Mouse (Mus musculus) heart, adult 9 months (tissue): ENCODE data around the gene Myo10.

Experiments
- DNase-seq, 2 experiments: peaks; one replicate each; pipeline ENCODE4 v3.0.0; 2022; ENCODE audit warnings: low spot score in 2 of 2

The Myo10 gene

DNA sequence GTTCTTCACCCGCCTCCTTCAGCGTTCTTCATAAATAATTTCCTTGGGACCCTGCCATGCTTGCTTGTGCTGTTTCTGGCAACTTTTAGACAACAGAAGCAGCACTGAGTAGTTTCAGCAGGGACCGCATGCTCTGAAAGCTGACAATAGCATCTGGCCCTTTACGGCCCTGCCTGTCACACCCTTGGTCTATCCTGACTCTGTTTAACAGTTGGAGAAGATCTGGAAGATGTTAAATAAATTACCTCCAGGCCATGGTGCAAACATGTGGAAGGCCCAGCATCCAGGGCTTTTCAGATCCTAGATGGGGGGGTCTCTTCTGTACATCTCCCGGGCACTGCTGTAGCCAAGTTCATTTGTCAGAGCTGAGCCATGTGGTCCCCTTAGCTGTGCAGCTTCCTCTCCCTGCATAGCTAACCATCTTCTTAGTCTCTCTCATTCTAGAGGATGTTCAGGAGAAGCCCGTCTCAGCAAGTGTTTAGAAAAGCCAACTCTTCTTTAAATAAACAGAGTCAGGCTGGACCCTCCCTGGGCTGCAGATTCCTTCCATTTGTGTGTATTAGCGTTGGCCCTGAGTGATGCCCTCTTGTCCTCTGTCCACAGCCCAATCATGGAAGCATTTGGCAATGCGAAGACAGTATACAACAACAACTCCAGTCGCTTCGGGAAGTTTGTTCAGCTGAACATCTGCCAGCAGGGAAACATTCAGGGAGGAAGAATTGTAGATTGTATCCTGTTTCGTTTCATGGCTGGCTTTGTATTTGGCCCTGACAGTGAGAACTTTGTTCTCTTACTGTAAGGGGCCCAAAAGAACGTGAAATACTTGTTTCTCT lies 101.2 kb downstream of the Myo10 start:
- no peak for DNase-seq

DNA sequence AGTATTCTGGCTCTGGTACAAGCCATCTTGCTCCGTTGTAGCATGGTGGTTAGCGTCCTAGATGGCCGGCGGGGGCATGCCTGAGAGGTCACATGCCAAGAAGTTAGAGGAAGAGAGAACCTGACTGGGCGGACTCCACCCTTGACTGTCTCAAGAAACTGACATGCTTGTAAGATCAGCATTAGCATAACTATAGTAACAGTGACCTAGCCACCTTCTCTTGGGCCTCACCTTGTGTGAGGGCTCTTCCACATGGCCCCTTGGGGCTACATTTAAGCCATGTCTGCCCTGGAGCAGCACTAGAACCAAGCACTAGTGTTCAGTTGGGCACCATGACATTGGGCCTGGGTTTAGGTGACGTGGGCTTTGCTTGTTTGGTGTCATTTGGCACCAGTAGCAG lies 102.2 kb downstream of the Myo10 start:
- DNase-seq: no peak

- peak; percentile 53 to 76 for DNase-seq
These were observed 104.5 kb downstream of the Myo10 start for GRCm38 (mm10) chr15:25726814-25727213.

- DNase-seq: no peak
These were observed 106.2 kb downstream of the Myo10 start for GRCm38 (mm10) chr15:25728501-25728900.

DNA sequence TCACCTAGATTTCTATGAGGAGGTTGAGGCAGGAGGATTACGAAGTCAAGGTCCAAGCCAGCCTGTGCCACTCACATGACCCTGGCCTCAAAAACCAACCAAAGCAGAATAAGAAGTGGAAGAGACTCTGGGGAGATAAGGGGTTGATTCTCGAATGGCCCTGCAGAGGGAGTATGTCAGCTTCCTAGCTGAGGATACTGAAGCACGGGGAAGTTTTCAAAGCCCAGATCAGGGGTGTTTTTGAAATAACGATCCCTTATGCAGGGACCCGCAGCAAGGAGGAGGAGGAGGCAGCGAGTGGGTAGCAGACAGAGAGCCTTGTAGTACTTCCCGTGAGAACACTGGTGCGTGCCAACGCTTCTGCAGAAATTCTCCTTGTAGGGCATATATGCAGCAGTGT lies 108.7 kb downstream of the Myo10 start:
- DNase-seq: no peak

- no peak for DNase-seq
These were observed 110.6 kb downstream of the Myo10 start for GRCm38 (mm10) chr15:25732758-25733428.

DNA sequence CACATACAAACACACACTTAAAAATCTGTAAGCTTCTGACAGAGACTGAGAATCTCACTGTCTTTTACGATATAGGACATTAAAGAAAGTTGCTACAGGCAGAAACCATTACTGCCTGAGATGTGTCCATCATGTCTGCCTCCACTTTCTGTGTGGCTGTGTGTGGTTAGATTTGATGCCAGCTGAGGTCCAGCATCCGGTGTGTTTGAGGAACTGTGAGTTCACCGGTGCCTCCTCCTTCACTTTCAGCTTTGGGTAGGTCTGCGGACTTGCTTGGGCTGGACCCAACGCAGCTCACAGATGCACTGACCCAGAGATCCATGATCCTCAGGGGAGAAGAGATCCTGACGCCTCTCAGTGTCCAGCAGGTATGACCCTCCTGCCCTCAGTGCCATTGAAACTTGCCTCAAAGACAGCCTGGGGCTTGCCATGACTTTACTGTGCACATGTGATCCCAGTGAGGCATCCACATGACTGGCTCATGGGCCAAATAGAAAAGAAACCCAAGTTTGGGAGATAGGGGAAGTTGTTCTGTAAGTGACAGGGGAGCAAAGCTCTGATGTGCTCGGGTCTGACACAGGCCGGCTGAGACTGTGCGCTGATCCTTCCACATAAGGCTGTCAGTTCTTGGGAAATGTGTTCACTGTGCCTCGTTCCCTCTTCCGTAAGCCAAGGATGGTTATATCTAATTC lies 111.6 kb downstream of the Myo10 start:
- no peak for DNase-seq

DNA sequence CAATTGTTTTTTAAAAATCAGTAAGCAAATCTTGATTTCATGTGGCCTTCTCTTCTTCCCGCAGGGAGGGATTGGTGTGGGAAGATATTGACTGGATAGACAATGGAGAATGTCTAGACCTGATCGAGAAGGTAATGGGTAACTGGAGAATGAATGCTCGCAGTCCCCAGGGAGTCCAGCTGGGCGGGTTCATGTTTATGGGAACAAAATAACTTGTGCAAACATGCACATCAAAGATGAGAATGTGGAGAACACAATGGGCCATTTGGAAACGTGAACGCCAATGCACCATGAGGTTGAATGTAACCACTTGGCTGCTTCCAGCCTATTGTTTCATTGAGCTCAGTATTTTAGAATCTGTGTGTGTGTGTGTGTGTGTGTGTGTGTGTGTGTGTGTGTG lies 114.2 kb downstream of the Myo10 start:
- DNase-seq: no peak

- no peak for DNase-seq
These were observed 117.9 kb downstream of the Myo10 start for GRCm38 (mm10) chr15:25740271-25740670.

GRCm38 (mm10) chr15:25742196-25742595 lies 119.9 kb downstream of the Myo10 start:
- no peak for DNase-seq

GRCm38 (mm10) chr15:25751510-25751909 lies 129.2 kb downstream of the Myo10 start:
- no peak for DNase-seq

DNA sequence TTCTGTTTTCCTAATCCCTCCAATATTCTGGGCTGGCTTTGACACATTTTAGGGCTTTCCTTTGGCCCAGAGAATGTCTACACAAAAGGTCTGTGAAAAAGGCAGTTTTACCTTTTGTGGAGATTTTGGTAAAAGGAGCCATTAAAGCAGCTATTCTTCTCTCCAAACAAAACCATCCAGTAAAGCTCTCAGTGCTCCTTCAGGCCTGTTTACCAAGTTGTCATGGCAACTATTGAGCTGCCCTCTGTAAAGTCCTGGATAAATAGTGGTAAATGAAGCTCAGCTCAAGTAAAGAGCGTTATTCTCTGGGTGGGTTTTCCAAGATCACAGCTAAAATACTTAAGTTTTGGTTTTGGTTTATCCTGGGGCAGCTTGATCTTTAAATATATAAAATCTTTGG lies 130.3 kb downstream of the Myo10 start:
- no peak for DNase-seq

- no peak for DNase-seq
These were observed 130.7 kb downstream of the Myo10 start for GRCm38 (mm10) chr15:25753003-25753402.

- no peak for DNase-seq
These were observed 131.6 kb downstream of the Myo10 start for GRCm38 (mm10) chr15:25753878-25754277.

DNA sequence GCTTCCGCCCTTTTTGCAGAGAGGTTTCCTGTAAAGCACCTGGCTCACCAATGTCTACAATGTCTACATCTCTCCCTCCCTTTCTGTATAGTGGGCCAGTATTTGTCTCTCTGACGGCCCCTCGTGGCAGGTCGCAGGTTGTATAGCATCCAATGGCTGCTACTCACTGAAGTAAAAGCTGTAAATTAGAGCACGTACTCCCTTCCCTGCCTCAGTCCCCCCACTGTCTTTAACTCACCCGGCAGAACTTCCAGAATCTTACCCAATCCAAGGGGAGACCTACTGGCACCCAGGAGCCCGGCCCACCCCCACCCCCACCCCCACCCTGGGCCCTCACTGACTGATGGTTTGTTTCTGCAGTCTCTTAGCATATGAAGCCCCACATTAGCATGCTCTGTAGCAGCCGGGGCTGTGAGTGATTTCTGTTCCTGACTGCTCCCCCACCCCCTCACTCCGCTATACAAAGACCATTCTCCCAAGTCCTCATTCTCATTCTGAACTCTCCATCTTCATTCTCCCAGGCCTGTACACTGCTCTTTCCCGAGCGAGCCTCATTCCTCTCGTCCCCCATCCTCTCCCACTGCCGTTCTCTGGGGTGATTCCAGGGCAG lies 132.1 kb downstream of the Myo10 start:
- no peak for DNase-seq

DNA sequence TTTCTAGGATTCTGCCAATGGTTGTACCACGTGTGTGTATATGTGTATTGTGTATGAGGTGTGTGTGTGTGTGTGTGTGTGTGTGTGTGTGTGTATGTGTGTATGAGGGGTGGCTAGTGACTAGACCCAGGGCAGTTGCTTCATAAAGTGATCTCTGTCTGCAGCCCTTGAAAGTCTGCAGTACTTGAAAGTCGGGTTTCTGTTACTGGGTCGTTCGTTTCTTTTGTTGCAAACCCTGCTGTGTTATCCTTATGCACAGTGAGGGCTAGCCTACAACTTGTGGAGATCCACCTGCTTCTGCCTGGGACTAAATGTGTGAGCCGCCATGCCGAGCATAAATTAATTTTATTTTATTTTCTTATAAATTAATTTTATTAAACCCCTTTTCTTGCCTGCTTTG lies 133.2 kb downstream of the Myo10 start:
- DNase-seq: no peak

DNA sequence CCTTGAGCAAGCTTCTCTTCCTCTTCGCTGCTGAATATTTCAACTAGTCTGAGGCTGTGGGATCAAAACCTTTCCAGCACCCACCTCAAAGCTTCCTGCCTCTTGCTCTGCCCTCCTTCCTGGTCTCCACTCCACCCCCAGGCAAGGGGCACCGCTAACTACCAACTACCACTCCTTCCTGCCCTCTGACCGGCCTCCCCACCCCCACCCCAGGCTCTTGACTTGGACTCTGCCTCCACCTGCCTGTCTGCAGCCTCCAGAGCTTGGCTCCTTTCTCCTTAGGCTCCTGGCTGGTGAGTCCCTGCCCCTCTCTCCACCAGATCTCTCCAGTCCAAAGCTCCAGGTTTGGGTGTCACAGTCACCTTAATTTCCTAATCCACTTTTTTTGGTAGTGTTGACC lies 133.7 kb downstream of the Myo10 start:
- no peak for DNase-seq

DNA sequence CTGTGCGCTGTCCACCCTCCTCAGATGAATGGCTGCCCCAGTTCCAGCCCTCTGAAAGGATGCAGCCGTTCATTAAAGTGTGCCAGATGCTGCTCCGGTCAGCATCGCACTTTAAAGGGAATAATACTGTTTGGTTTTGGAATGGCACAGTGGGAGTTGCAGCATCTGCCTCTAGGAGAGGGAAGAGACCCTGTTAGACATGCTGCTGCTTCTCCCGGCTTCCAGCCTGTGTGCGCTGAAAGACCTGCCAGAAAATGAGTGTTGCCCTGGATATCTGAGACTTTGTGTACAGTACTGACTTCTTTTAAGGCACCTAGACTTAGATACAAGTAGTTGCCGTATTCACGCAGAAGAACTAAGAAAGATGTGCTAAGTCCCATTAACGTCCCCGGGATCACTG lies 135.7 kb downstream of the Myo10 start:
- no peak for DNase-seq

DNA sequence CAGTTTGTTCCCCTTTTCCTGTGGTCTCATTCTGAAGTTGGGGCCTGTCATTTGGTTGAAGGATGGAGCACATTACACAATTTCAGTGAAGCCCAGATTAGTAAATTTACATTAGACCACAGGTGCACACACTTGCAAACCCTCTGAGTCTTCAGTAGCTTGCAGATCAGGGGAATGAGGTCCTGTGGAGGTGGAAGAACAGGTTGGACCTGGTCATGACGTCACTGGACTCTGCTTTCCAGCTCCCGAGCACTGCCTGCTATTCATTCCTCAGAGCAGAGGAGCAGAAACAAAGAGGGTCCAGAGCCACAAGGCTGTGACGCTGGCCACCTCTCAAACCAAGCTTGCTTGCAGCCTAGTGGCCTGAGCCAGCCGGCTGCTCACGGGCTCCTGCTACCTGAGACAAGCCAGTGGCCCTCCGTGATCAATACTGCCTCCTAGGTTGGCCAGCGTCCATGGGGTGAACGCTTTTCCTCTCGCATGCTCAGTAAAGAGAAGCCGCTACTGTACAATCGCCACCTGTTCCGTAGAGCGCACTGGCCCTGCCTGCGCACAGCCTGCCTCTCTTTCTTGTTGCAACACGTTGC lies 136.3 kb downstream of the Myo10 start:
- DNase-seq: no peak

GRCm38 (mm10) chr15:25760304-25760703 lies 138.0 kb downstream of the Myo10 start:
- no peak for DNase-seq

GRCm38 (mm10) chr15:25761049-25761448 lies 138.7 kb downstream of the Myo10 start:
- DNase-seq: no peak

DNA sequence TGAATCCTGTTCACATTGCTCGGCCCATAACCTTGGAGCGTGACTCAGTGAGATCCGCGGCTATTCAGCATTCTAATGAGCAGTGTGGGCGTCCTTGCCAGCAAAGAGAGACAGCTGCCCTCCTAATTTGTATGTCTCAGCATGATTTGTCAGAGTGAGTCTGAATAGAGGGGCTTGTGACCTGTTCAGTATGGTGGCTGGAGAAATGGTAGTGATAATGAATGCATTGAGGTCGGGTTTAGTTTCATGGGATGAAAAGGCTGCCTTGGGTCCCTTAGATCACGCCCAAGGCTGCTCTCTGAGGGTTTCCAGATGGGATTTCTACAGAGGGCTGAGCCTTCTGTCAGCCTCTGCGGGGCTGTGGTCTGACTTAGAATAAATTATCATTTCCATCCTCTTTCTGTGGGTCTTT lies 139.5 kb downstream of the Myo10 start:
- no peak for DNase-seq
